Mouse (Mus musculus) limb, embryonic 15.5 days (tissue): ENCODE measurements around the gene Ppp5c. TPM values are rescaled to one million over a fixed set of nuclear protein-coding genes. Genes with fewer than 3 reads are reported as not detected.

Experiments
- ATAC-seq: fragments of 200-750 bp; cut with Nextera tagmentation; 2 replicates; pipeline ENCODE4 v1.8.0; 2017; ENCODE audit warnings: low read depth, moderate TSS enrichment; ENCODE audit not compliant: insufficient number of reproducible peaks, low FRiP score, low TSS enrichment
- H3K27ac ChIP-seq: fragments of 300-500 bp; sonication (generic); 2 replicates; pipeline ENCODE4 v1.5.1; 2015; ENCODE audit warnings: moderate library complexity, mild to moderate bottlenecking, inconsistent platforms
- H3K27me3 ChIP-seq: fragments of 300-500 bp; sonication (generic); 2 replicates; pipeline ENCODE4 v1.6.1; 2015; ENCODE audit warnings: inconsistent platforms
- H3K36me3 ChIP-seq: fragments of 300-500 bp; sonication (generic); 2 replicates; pipeline ENCODE4 v1.6.1; 2015; ENCODE audit warnings: inconsistent platforms
- H3K4me1 ChIP-seq: fragments of 300-500 bp; sonication (generic); 2 replicates; pipeline ENCODE4 v1.6.1; 2015; ENCODE audit warnings: inconsistent platforms
- H3K4me2 ChIP-seq: fragments of 300-500 bp; sonication (generic); 2 replicates; pipeline ENCODE4 v1.6.1; 2015; ENCODE audit warnings: mild to moderate bottlenecking, inconsistent platforms
- H3K4me3 ChIP-seq: fragments of 300-500 bp; sonication (generic); 2 replicates; pipeline ENCODE4 v1.5.1; 2015; ENCODE audit warnings: mild to moderate bottlenecking, inconsistent platforms
- H3K9ac ChIP-seq: fragments of 300-500 bp; sonication (generic); 2 replicates; pipeline ENCODE4 v1.6.1; 2015; ENCODE audit warnings: inconsistent platforms
- H3K9me3 ChIP-seq: fragments of 300-500 bp; sonication (generic); 2 replicates; pipeline ENCODE4 v1.6.1; 2016; ENCODE audit warnings: inconsistent platforms
- WGBS: fragments of 180-500 bp; shearing (Covaris S2); methylation state at CpG from one replicate; pipeline ENCODE4 v1.1.7; 2015; 5-methylcytosine and 5-hydroxymethylcytosine counted together
- polyA plus RNA-seq: library from polyadenylated mRNA; unstranded; fragments of >200 nt; fragmentation: Nextera tagmentation; extraction: Ambion mirVana; gene quantifications from 2 replicates; pipeline ENCODE4 v1.2.1, GENCODE M21; 2015

The Ppp5c gene
- polyA plus RNA-seq, 1 experiment from 2014 or later = 101 TPM

DNA sequence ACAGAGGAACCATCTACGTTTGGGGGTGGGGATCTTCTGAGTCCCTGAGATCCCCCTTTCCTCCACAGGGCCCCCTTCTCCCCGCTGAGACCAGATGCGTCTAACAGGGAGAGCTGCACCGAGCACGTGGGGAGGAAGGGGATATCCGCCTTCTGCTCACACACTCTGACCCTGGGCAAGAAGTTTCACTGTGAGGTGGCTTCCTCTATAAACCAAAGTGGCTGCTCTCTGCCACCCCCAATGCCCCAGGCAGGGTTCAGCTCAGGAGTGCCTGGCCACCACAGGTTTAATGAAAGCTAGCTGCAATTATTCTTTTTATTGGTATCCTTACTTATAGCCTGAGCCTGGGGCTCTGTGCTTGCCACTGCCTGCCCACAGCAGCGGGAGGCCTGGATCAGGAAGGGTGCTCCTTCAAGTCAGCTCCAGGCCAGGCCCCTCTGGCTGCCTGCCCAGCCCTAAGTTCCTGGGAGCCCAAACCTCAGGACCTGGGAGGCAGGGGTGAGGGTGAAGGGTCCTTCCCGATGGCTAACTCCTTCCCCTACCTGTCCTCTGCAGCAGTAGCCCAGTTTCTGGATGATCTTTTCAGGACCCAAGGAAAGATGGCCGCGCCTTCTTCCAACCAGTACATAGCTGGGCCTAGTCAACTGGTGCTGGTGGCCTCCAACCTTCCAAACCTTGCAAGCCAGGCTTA is 2.8 kb downstream of the Ppp5c start:
- no peak for ATAC-seq
- Histone ChIP-seq H3K36me3 (peaks cover 46% of the 10 kb centered on the region), H3K9ac (0 out of 2 replicates have a peak overlapping the region, but pooled peaks have one; percentile 2), H3K27me3 (no peaks in the 10 kb centered on the region), H3K27ac (peak overlapping the region; percentile 79), H3K4me2 (peak overlapping the region; percentile 30; the same call in 1 of the 2 replicates), H3K9me3 (no peaks in the 10 kb centered on the region), H3K4me3 (peak overlapping the region; percentile 7; the same call in 1 of the 2 replicates), H3K4me1 (peaks cover 39% of the 10 kb centered on the region)
- 34% methylated on average over 10 of the region's 10 CpGs for WGBS

DNA sequence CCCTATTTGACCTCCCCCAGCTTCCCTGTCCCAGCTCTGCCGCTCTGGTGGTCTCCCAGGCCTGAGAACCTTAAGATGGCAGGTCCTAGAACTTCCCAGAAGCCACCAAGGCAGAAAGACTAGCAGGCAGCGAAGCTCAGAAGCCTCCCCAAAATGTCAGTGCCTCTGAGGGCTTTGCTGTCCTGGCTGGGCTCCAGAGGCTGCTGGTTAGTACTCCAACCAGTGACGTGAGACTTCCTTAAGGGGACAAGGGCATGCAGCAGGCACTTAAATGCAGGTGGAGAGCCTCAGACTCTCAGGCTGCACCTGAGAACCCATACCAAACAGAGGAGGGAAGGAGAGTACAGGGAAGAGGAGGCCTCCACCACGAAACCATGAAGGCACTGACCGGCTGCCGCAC is 3.6 kb downstream of the Ppp5c start:
- 72% methylated on average over 6 of the region's 6 CpGs for WGBS
- Histone ChIP-seq H3K4me3 (no peak overlapping the region), H3K4me1 (peaks cover 39% of the 10 kb centered on the region), H3K9ac (no peak overlapping the region), H3K27me3 (no peaks in the 10 kb centered on the region), H3K36me3 (peaks cover 54% of the 10 kb centered on the region), H3K9me3 (no peaks in the 10 kb centered on the region), H3K27ac (peak overlapping the region; percentile 40), H3K4me2 (0 out of 2 replicates have a peak overlapping the region, but pooled peaks have one; percentile 30)
- ATAC-seq = no peak

- Histone ChIP-seq H3K27ac (peak overlapping the region; percentile 40; the same call in 1 of the 2 replicates), H3K27me3 (no peaks in the 10 kb centered on the region), H3K9ac (no peak overlapping the region), H3K4me2 (no peak overlapping the region), H3K36me3 (peaks cover 56% of the 10 kb centered on the region), H3K4me1 (peaks cover 39% of the 10 kb centered on the region), H3K9me3 (no peaks in the 10 kb centered on the region), H3K4me3 (no peak overlapping the region)
- ATAC-seq = no peak
- WGBS = 66% methylated on average over 4 of the region's 4 CpGs
Observed at GRCm38 (mm10) chr7:17023701-17024100, 4.0 kb downstream of the Ppp5c start.

DNA sequence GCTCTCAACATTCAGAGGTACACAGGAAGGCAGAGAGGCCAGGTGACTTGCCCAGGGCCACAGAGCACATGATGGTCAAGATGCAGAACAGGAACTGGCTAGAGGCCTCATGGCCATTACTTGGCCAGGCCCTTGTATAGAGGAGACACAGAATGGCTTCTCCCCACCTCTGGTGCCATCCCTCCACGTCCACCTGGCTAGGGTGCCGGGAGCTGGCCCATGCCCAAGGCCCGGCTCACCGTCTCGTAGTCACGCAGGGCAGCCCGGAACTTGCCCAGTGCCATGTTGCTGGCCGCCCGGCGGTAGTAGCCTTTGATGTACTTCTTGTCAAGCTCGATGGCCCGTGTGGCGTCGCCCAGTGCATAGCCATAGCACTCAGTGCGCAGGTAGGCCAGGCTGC is 5.5 kb downstream of the Ppp5c start:
- no peak overlapping the region for H3K4me2 ChIP-seq
- H3K4me1 ChIP-seq = peaks cover 48% of the 10 kb centered on the region
- no peak for ATAC-seq
- H3K36me3 ChIP-seq = peaks cover 56% of the 10 kb centered on the region
- H3K27me3 ChIP-seq = no peaks in the 10 kb centered on the region
- 95% methylated on average over 15 of the region's 15 CpGs for WGBS
- H3K4me3 ChIP-seq = no peak overlapping the region
- H3K9me3 ChIP-seq = no peaks in the 10 kb centered on the region
- no peak overlapping the region for H3K27ac ChIP-seq
- H3K9ac ChIP-seq = no peak overlapping the region

DNA sequence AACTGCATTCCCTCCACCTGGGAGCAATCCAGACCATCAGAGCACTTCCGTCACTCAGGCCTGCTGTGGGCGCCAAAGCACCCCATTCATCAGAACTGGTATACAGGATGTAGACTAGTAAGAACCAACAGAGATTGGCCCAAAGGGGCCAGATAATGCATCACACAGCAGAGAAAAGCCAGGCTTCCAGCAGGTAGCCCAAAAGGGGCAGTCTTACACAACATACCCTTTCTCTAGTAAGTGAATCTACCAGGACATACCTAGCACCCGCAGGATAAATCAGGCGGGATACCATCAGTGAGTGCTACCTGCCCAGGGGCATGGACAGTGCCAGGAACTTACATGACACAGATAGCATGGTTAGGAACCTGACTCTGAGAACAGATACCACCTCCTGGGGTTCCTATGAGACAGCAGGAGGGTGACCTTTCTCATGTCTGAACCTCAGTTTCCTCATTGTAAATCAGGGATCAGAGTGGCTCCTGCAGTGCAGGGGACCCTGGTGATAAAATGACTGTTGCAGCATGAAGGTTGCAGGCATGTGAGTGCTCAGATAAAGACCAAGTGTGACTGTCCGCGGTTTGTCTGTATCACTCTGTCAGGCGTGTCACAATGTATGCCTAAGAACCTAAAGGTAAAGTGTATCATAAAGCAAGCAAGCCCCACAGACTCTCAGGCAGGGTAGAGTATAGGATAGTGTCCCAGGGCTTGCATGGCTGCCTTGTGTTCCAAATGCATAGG is 8.1 kb downstream of the Ppp5c start:
- H3K4me1 ChIP-seq = peaks cover 40% of the 10 kb centered on the region
- ATAC-seq = no peak
- H3K4me3 ChIP-seq = no peak overlapping the region
- H3K27me3 ChIP-seq = no peaks in the 10 kb centered on the region
- no peaks in the 10 kb centered on the region for H3K9me3 ChIP-seq
- H3K27ac ChIP-seq = no peak overlapping the region
- peaks cover 79% of the 10 kb centered on the region for H3K36me3 ChIP-seq
- no peak overlapping the region for H3K4me2 ChIP-seq
- no peak overlapping the region for H3K9ac ChIP-seq
- 90% methylated on average over 7 of the region's 7 CpGs for WGBS

GRCm38 (mm10) chr7:17017921-17018320 is 9.8 kb downstream of the Ppp5c start:
- peak overlapping the region; percentile 75 for H3K27ac ChIP-seq
- H3K9me3 ChIP-seq = no peaks in the 10 kb centered on the region
- peaks cover 79% of the 10 kb centered on the region for H3K36me3 ChIP-seq
- H3K4me2 ChIP-seq = no peak overlapping the region
- ATAC-seq = no peak
- H3K9ac ChIP-seq = no peak overlapping the region
- peaks cover 26% of the 10 kb centered on the region for H3K4me1 ChIP-seq
- WGBS = 92% methylated on average over 2 of the region's 2 CpGs
- no peaks in the 10 kb centered on the region for H3K27me3 ChIP-seq
- no peak overlapping the region for H3K4me3 ChIP-seq

- ATAC-seq = peak; percentile 85
- Histone ChIP-seq H3K36me3 (peaks cover 79% of the 10 kb centered on the region), H3K27ac (peak overlapping the region; percentile 75), H3K4me1 (peaks cover 26% of the 10 kb centered on the region), H3K9me3 (no peaks in the 10 kb centered on the region), H3K9ac (no peak overlapping the region), H3K27me3 (no peaks in the 10 kb centered on the region), H3K4me3 (no peak overlapping the region), H3K4me2 (0 out of 2 replicates have a peak overlapping the region, but pooled peaks have one; percentile 8)
- 23% methylated on average over 1 of the region's 1 CpGs for WGBS
Observed at GRCm38 (mm10) chr7:17017036-17017435, 10.7 kb downstream of the Ppp5c start.

- ATAC-seq = no peak
- H3K4me3 ChIP-seq = no peak overlapping the region
- H3K36me3 ChIP-seq = peaks cover 78% of the 10 kb centered on the region
- H3K27ac ChIP-seq = no peak overlapping the region
- no peak overlapping the region for H3K4me2 ChIP-seq
- H3K4me1 ChIP-seq = peaks cover 26% of the 10 kb centered on the region
- H3K27me3 ChIP-seq = no peaks in the 10 kb centered on the region
- H3K9me3 ChIP-seq = no peaks in the 10 kb centered on the region
- 79% methylated on average over 6 of the region's 6 CpGs for WGBS
- H3K9ac ChIP-seq = no peak overlapping the region
Observed at GRCm38 (mm10) chr7:17015381-17015780, 12.3 kb downstream of the Ppp5c start.

GRCm38 (mm10) chr7:17011909-17012590 is 15.7 kb downstream of the Ppp5c start:
- no peaks in the 10 kb centered on the region for H3K27me3 ChIP-seq
- WGBS = 95% methylated on average over 7 of the region's 7 CpGs
- H3K9me3 ChIP-seq = no peaks in the 10 kb centered on the region
- no peak overlapping the region for H3K9ac ChIP-seq
- no peak overlapping the region for H3K4me2 ChIP-seq
- peaks cover 98% of the 10 kb centered on the region for H3K36me3 ChIP-seq
- no peak for ATAC-seq
- peaks cover 16% of the 10 kb centered on the region for H3K4me1 ChIP-seq
- no peak overlapping the region for H3K27ac ChIP-seq
- no peak overlapping the region for H3K4me3 ChIP-seq

DNA sequence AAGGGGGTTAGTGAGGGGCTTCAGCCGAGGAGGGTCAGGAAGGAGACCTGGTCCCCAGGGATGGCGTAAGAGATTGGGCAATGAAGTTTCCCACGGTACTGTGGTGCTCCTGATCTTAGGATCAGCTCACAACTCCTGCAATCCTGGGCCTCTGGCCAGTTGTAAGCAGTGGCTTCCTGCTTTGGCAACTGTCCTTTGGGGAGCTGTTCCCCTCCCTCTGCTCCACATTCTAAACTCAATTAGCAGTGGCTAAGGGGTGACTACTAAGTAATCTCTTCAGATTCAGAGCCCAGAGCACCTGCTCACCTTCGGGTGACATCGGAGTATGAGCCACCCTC is 17.7 kb downstream of the Ppp5c start:
- 0 out of 2 replicates have a peak, but pooled peaks cover 2% of the 10 kb centered on the region for H3K4me1 ChIP-seq
- H3K27ac ChIP-seq = no peak overlapping the region
- no peak for ATAC-seq
- H3K9me3 ChIP-seq = no peaks in the 10 kb centered on the region
- H3K9ac ChIP-seq = no peak overlapping the region
- WGBS = 86% methylated on average over 5 of the region's 5 CpGs
- peaks cover 99% of the 10 kb centered on the region for H3K36me3 ChIP-seq
- H3K27me3 ChIP-seq = no peaks in the 10 kb centered on the region
- H3K4me2 ChIP-seq = no peak overlapping the region
- no peak overlapping the region for H3K4me3 ChIP-seq

DNA sequence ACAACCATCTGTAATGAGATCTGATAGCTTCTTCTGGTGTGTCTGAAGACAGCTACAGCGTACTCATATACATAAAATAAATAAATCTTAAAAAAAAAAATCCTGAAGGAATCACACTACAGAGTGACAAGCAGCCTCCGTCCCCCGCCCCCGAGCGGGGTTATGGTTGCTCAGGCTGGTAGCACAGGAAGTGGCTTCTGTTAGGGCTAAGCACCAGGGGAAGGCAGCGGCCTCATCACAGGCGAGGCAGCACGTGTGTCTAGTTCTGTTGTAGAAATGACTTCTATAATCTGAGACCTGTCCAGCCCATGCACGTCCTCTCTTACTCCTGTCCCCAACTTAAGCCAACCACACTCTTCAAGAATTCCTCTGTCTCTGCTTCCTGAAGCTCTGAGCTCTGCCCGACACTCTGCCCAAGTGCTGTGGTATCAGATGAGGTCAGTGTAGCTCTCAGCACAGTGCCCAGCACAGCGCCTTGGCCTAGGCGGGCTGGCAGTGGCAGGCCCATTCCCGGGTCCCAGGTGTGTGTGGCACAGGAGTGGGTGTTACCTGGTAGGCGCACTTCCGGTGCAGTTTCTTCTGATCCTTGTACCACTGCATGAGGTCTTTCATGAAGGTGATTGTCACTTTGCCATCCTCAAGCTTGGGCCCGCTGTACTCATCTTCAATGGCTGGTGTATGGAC is 18.3 kb downstream of the Ppp5c start:
- no peak overlapping the region for H3K4me3 ChIP-seq
- H3K9me3 ChIP-seq = no peaks in the 10 kb centered on the region
- H3K9ac ChIP-seq = no peak overlapping the region
- no peak overlapping the region for H3K27ac ChIP-seq
- no peak overlapping the region for H3K4me2 ChIP-seq
- H3K4me1 ChIP-seq = 0 out of 2 replicates have a peak, but pooled peaks cover 3% of the 10 kb centered on the region
- no peaks in the 10 kb centered on the region for H3K27me3 ChIP-seq
- WGBS = 90% methylated on average over 16 of the region's 16 CpGs
- peaks cover 99% of the 10 kb centered on the region for H3K36me3 ChIP-seq
- no peak for ATAC-seq
